Mouse (Mus musculus) urinary bladder, postnatal 4 days (tissue): ENCODE measurements around the gene Gm10842.

Experiments
- DNase-seq, 2 experiments: peaks; one replicate each; pipeline ENCODE4 v3.0.0; 2021 to 2022; ENCODE audit warnings: low spot score in 2 of 2

Gm10842 gene

DNA sequence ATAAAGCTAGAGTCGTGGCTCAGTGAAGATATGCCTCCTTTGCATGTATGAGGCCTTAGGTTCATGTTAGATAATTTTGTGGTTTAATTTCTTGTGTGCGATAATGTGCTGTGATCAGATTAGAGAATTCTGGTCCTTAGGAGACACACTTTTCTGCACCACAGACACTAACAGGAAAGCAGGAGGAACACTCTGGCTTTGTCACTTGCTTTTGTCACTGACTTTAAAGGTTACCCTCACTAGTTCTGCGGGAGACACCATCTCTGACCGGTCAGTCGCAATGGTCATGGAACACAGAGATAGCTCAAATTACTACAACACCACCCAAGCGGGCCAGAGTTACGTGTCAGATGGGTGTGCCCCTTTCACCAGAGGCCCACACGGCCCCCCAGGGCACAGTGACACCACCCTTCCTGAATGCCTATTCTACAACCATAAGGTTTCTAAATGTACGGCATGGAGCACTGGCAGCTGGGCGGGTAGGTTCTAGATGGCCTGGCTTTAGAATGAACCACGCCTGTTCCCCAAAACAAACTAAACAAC lies 5.7 kb downstream of the Gm10842 start:
- DNase-seq = no peak

DNA sequence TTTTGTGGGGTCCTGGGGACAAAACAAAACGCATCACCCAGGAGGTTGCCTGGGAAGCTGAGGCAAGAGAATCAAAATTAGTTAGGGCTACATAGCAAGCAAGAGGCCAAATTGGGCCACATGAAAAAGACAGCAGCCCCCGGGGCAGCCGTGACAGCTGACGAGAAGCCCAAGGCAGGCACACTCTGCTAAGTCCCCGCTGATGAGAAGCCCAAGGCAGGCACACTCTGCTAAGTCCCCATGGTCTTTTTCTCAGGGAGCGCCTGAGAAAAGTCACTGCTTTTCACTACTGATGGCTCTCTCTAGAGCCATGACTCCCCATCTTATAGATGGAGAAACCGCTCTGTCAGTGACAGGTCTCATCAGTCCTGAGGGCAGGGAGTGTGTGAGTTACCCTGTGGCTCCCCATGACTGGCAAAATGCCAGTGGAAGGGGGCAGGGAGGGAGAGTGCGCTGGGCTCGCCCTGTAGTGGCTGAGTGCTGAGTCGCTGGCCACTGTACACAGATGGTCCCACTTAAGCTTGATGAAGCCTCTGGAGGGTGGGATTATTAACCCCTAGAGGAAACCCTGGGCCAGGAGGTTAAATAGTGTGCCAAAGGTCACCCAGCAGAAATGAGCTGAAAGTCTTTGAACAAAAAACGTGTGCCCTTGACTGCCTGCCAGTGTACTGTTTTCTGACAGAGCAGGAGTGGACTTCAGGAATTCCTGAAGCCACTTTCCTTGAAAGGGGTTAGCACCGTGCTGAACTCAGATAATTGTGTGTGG lies 6.6 kb downstream of the Gm10842 start:
- peak in 1 of 2 experiments; percentile 26 for DNase-seq

DNA sequence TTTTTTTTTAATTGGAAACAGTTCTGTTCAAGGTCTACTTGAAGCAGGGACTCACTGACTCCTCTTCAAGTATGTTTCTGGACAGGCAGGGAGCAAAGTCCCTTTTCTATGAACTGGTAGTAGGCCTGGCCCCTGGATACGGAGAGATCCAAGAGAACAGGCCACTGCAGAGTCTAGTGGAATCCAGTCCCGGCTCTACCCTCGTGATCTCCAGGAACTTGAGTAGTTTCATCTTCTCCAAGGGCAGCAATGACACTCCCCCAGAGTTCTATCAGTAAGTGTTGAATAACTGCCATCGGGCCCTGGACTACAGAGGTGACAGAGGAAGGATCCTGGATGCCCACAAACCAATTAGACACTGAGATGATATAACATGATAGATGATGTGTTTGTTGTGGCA lies 9.2 kb downstream of the Gm10842 start:
- no peak for DNase-seq

DNA sequence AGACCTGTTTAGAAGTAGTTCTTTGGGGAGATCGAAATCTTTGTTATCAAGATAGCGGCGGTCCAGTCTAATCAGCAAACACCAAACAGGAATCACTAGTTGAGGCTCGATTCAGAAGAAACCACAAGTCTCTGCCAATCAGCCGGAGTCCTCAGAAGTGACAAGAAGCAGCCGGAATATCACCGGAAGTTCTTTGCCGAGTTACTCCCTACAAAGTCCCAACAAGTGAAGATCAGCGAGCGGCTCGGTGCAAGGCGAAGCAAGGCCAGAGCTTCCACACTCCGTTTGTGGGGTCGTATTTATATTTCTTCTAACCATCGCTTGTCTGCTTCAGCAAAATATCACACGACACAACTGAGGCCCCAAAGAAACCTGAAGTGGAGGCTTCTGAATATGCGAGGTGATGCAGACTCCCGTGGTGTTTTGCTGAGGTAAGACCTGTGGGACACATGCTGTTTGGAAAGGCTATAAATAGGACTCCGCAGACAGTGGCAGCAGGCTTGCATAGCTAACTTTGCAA lies 10.1 kb downstream of the Gm10842 start:
- DNase-seq = no peak

DNA sequence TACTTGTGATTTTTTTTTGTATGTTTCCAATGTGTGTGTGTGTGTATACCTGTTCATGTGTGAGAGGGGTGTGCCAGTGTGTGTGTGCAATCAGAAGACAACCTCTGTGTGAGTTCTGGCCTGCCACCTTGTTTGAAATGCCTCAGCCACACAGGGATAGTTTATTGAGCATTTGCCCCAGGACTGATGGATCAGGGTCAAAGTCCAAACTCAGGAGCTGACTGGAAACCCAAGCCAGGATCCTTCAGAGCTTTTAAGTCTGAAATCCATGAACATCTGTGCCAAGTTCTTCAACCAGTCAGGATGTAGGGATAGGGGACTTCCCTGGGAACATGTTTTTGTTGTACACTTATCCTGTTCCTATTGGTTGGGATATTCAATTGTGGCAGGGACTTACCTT lies 11.4 kb downstream of the Gm10842 start:
- DNase-seq = no peak

DNA sequence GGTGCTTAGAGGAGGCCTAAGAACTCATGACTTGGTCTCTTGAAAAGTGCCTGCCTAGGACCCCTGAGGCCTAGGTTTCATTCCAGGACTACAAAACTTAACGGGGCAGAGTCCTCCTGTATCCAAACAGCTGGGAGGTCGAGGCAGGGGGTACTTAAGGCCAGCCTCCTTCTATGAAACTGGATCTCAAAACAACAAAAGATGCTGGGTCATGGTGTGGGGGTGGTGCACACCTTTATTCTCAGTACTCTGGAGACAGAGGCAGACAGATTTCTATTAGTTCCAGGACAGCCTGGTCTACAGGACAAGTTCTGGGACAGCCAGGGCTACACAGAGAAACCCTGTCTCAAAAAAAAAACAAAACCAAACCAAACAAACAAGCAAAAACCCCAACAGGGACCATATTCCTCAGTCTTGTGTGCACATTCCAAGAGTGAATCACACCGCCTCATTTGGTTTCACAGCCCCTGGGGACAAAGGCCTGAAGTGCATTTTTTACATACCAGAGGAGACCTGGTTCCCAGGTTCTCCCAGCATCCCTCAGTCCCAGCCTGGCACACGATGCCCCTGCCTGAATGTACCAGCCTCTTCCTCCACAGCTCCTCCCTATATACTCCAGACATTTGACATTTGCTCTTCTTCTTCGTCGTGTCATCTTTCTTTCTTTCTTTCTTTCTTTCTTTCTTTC lies 13.1 kb downstream of the Gm10842 start:
- DNase-seq = no peak

DNA sequence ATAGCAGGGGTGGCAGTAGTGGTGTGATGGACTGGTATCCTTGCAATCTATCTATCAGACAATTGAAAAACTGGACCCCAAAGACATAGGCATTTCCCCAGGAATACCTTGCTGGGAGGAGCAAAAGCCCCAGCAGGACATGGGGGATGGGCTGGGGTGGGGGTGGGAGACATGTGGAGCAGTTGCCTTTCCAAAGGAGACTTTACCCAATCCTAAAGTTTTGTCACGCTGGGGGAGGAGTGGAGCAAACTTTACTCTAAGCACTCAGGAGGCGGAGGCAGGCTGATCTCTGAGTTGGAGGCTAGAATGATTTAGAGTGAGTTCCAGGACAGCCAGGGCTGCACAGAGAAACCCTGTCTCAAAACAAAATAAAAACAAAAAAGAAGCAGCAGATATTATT lies 14.7 kb downstream of the Gm10842 start:
- DNase-seq = no peak

DNA sequence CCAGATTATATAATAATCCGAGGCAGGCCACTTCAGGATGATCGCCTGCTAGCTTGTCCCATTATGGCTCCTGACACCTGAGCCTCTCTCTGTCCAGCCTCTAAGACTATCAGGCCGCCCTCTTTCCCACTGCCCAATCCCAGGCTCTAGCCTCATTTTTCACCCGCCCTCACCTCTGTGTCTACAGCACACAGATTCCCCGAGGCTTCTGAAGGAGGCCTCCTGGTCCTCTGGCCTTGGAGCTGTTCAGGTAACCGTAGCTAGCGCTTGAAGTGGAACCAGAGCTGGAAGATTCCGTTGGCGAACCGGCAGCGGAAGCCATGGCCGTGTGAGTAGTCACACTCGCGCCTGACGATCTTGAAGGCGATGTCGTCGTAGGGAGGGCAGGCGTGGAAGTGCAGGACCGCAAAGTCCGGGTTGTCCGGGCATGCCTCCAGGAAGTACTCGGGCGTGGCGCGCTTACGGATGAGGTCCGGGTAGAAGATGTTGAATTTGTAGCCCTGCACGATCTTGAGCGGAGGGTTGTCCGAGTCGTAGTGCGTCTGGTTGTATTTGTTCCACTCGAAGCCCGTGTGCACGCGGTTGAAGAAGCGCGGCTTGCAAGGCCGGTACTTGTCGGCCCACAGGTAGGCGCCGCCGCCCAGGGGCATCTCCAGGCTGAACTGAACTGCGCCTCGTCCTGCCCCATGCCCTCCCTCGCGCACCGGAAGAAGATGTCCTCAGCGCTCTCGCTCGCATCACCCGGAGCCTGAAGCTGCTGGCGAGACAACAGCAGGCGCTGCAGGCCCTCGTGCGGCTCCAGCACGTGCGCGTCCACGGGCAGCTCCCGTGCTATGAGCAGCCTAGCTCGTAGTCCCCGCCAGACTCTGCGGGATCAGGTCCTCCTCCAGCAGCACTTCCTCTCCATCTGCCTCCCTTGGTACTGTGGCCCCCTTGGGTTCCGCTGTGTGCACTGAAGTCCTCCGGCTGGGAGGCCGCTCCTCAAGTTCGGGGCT lies 18.1 kb downstream of the Gm10842 start:
- no peak for DNase-seq

DNA sequence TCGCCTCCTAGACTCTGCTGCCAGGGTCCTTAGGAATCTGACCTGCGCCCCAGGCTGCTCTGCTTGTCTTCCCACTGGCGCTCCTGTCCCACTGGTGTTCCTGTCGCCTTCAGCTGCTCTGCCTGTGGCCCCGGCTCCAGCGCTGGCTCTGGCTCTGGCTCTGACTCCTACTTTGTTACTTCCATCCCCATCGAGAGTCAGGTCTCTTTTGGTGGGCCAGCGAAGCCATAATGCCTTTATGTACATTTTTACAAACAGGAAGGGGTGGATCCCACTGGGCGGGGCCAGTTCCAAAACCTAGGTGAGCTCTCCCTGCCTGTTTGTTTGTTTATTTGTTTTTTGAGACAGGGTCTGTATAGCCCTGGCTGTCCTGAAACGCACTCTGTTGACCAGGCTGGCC lies 20.1 kb downstream of the Gm10842 start:
- DNase-seq = no peak

DNA sequence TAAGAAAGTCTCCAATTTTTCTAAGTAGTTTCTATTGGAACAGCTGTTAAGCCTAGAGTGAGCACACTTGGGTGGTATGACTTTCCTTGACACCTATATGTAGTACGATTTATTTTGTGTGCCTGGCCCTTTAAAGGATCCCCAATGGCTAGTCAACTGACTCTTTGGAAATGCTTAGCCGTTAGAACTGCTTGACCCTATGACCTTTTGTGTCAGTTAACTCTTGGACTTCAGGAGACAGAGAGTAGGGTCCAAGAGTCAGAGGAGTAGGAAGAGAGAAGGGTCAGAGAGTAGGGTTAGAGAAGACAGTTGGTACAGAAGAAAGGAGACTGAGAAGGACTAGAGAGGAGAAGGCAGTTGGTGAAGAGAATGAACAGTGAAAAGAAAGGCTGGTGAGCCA lies 31.8 kb downstream of the Gm10842 start, which contains the start of gene Tlk2:
Gene Tlk2, plus strand, starts transcription at position 292 of the 400 bp plus-strand sequence.
- DNase-seq = no peak

DNA sequence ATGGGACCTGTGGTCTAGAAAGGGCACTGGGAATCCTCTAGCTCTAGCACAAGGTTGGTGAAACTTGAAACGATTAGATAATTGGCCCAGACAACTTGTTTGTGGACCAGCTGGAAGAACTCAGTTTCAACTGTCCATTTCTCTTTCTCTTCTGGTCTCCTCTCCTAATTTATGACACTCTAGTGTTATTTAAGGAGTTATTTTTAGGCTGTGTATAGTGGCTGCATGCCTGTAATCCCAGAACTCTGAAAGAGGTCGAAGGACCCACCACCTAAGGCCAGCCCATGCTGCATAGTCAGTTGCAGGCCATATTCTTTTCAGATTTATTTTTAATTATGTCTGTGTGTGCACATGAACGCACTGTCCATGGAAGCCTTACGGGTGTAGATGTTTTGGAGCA lies 32.8 kb downstream of the Gm10842 start:
- DNase-seq = no peak

DNA sequence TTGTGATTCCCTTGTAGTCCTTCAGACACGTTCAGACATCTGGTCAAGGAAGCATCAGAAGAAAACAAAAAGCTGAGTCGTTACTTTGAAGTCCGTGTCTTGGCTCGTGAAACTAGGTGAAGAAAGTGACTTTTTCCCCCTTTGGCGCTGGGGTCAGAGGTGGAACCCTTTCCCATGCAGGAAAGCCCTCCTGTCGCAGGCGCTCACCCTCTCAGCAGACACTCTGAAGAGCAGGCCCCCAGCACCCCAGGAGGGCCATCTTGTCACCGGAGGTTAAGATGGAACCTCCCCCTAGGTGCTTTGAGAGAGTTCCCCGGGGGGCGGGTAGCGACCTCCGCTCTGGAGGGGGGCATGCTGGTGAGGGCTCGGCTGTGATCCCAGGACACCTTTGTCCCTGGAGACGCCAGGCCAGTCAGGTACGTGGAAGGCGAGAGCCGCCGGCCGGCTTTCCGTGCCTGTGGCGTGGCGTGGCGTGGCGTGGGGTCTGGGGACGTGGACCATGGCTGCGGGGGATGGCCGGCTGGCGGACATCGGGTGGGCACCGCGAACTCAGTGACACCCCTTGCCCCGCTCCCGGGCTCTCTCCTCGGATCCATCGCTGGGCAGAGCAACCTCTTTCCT lies 33.9 kb downstream of the Gm10842 start:
- DNase-seq = peak in 1 of 2 experiments; percentile 42

DNA sequence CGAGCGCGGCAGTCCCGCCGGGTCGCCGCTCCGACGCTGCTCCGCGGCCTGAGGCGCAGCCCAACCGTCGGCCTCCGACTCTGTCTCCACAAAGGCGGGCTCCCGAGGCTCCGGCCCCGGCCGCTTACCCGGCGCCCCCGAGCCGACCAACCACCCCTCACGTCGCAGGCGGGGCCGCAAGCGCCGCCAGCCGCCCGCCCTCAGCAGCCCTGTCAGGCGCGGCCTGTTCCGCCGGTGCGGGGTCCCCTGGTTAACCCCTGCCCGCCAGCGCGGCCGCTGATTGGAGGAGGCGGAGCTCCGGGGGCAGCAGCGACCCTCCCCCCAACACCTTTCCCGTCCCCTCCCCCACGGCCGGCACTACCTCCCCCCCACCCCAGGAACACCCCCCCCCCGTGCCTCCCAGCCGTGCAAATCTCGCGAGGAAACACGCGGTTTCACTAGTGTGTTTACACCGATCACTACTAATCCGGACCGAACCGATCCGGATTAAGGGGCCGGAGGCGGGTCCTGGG lies 34.5 kb downstream of the Gm10842 start:
- DNase-seq = peak; percentile 95 to 96

DNA sequence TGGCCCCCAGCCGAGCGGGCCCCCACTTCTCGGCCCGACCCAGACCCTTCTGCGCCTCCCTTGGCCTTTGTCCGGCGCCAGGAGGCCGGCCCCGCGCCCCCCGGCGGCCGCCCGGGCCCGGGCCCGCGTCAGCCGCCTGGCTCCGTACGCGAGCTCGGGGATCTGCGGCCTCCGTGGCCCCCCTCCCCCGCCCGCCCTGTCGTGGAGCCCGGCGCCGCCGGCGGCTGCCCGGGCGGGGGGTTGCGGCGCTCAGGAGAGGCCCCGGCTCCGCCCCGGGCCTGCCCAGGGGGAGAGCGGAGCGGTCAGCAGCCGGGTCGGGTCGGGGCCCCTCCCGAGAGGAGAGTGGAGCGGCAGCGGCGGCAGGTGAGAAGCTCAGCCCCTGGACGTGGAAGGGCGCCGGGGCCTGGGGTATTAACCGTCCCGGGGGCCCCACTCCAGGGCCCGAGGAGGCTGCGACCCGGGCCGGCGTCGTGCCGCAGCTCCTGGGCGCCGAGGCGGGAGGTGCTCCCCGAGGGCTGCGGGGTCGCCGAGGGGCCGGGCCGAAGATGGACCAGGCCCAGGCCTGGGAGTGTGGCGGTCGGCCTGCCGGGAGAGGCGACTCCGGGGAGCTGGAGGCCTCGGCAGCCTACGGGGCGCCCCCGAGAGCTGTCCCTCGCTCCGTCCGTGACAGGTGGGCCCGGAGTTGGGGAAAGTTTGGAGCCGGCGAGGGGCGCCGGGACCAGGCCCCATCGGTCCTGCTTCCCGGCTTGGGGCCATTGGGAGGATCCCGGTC lies 35.2 kb downstream of the Gm10842 start:
- peak; percentile 58 to 60 for DNase-seq

DNA sequence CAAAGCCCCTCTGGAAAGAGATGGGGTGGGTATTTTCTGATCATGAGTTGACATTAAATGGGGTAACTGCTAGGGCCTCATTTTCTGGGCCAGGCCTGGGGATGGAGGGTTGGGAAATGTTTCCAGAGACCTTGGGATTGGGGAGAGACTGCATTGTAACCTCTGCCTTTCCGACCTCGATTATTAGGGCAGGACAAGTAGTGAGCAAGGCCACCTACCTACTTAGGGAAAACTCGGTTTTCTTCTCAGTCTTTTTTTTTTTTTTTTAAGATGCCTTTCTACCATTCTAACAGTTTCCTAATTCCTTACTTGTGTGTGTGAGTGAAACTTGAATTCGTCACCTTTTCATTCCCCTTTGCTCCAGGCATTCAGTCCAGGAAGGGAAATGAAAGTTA lies 35.8 kb downstream of the Gm10842 start:
- DNase-seq = no peak

DNA sequence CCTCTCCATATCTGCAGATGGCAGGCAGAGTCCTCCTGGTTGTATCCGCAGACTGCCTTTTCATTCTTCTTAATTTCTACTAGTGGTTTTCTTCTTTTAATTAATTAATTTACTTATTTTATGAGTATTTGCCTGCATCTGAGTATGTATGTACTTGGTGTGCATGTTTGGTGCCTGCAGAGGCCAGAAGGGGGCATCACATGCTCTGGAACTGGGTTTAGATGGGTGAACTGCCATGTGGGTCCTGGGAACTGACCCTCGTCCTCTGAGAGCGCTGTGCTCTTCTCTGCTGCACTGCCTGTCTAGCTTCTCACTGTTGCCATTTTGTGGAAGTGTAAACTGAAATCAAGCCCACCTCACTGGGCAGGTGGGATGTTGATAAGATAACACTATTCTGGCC lies 38.0 kb downstream of the Gm10842 start:
- DNase-seq = no peak

DNA sequence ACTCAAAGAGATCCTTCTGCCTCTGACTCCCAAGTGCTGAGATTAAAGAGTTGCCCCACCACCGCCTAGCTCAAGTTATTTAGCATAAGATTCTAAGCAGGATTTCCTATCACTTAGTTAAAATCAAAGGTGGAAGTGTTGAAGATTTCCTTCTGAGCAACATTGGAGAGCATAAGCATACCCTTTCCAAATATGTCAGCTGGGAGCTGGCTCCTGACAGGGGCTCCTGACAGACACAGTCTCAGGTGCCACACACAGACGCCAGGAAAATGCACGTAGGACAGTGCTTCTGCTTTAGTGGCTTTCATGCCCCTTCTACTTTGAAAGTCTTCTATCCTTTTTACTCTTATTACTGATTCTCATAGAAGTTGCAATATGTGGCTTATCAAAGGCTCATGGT lies 45.5 kb downstream of the Gm10842 start:
- DNase-seq = no peak
